Mouse (Mus musculus): ENCODE measurements around the gene Ksr2. TPM values are rescaled to one million over a fixed set of nuclear protein-coding genes. Genes with fewer than 3 reads are reported as not detected.
A peak's percentile ranks its signal among the peaks of the same experiment; 100 is the strongest.
"Not testable (repeated sequence)": the region's sequence is repeated elsewhere in the genome, so short reads cannot be mapped to it uniquely, and the experiment has no call there.

The Ksr2 gene
- polyA plus RNA-seq, 1 experiment from 2014 or later: 0.81 TPM

DNA sequence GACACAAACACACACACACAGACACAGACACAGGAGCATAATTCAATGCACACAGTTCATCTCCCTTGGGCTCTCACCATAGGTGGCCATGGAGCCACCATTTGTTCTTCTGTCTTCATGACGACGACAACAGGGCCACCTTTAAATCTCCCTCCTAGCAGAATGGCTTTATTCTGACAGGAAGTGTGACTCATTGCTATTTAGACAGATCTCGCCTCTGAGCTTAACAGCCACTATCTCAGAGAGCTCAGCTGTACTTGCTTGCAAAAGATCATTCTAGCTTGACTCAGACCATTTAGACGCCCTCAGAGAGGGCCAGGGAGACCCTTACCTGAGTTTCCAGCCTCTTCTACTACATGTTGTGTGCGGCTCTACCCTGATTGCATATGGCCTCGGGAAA, 175.5 kb downstream of the Ksr2 start:
- H3K9me3 ChIP-seq (ENCODE audit: control insufficient read depth, low read length): no peaks in the 10 kb centered on the region
- H3K4me3 ChIP-seq (ENCODE audit: low read depth, low read length): no peak overlapping the region
- H3K4me1 ChIP-seq (ENCODE audit: control insufficient read depth, insufficient read depth, low read length): no peaks in the 10 kb centered on the region
- 75% methylated on average over 6 of the region's 6 CpGs for WGBS
- no peak overlapping the region for H3K9ac ChIP-seq (ENCODE audit: low read depth, low read length)
- no peaks in the 10 kb centered on the region for H3K36me3 ChIP-seq (ENCODE audit: control insufficient read depth, insufficient read depth, low read length)
- no peak for ATAC-seq (ENCODE audit: low read depth)
- no peak overlapping the region for H3K4me2 ChIP-seq (ENCODE audit: low read depth, low read length)
- no peaks in the 10 kb centered on the region for H3K27me3 ChIP-seq (replicated peaks; ENCODE audit: control insufficient read depth, insufficient read depth, low read length)
- no peak overlapping the region for H3K27ac ChIP-seq (replicated peaks; ENCODE audit: low read depth, low read length)
- no peak for DNase-seq (ENCODE audit: low spot score)

DNA sequence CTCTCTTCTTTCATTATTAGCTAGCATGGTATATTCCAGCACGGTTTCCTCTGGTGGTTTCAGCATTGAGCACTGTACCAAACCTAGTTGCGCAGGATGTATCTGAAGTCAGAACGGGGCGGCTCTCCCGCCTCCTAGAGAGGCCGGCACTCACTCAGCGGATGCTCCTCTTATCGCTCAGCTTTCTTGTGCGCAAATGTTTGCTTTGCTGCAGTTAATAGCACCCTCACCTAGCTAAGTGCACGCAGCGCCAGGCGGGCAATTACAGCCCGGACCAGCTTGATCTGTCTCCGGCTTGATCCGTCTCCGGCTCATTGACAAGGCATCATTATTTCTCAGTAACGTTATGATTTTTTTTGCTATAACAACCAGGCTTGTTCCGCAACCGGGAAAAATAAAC, 179.5 kb downstream of the Ksr2 start:
- no peaks in the 10 kb centered on the region for H3K36me3 ChIP-seq (ENCODE audit: control insufficient read depth, insufficient read depth, low read length)
- H3K9me3 ChIP-seq (ENCODE audit: control insufficient read depth, low read length): no peaks in the 10 kb centered on the region
- H3K27ac ChIP-seq (replicated peaks; ENCODE audit: low read depth, low read length): no peak overlapping the region
- H3K4me3 ChIP-seq (ENCODE audit: low read depth, low read length): no peak overlapping the region
- 67% methylated on average over 19 of the region's 19 CpGs for WGBS
- no peak overlapping the region for H3K9ac ChIP-seq (ENCODE audit: low read depth, low read length)
- H3K4me1 ChIP-seq (ENCODE audit: control insufficient read depth, insufficient read depth, low read length): no peaks in the 10 kb centered on the region
- ATAC-seq (ENCODE audit: low read depth) (no peak), DNase-seq (ENCODE audit: low spot score) (no peak)
- no peaks in the 10 kb centered on the region for H3K27me3 ChIP-seq (replicated peaks; ENCODE audit: control insufficient read depth, insufficient read depth, low read length)
- H3K4me2 ChIP-seq (ENCODE audit: low read depth, low read length): no peak overlapping the region

DNA sequence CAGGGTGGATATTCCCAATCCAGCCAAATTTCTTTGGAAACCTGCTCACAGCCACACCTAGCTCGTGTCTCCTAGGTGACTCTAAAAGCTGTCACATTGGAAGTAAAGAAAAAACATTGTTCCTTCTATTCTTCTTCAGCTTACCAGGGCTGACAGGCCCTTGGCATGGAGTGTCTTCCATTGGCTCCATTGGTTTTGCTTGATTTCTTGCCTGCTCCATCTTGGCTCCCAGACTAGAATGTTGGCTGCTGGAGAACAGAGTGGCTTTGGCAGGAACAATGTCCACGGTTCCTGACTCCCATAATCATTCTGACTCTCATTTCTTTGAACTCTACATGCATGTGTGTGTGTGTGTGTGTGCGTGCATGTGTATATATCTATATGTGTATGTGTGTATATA, 183.0 kb downstream of the Ksr2 start:
- no peak overlapping the region for H3K4me2 ChIP-seq (ENCODE audit: low read depth, low read length)
- no peak for ATAC-seq (ENCODE audit: low read depth)
- H3K27me3 ChIP-seq (replicated peaks; ENCODE audit: control insufficient read depth, insufficient read depth, low read length): no peaks in the 10 kb centered on the region
- WGBS: 85% methylated on average over 3 of the region's 3 CpGs
- DNase-seq (ENCODE audit: low spot score): no peak
- no peaks in the 10 kb centered on the region for H3K36me3 ChIP-seq (ENCODE audit: control insufficient read depth, insufficient read depth, low read length)
- H3K27ac ChIP-seq (replicated peaks; ENCODE audit: low read depth, low read length): no peak overlapping the region
- no peak overlapping the region for H3K9ac ChIP-seq (ENCODE audit: low read depth, low read length)
- H3K4me3 ChIP-seq (ENCODE audit: low read depth, low read length): no peak overlapping the region
- H3K4me1 ChIP-seq (ENCODE audit: control insufficient read depth, insufficient read depth, low read length): no peaks in the 10 kb centered on the region
- H3K9me3 ChIP-seq (ENCODE audit: control insufficient read depth, low read length): no peaks in the 10 kb centered on the region

DNA sequence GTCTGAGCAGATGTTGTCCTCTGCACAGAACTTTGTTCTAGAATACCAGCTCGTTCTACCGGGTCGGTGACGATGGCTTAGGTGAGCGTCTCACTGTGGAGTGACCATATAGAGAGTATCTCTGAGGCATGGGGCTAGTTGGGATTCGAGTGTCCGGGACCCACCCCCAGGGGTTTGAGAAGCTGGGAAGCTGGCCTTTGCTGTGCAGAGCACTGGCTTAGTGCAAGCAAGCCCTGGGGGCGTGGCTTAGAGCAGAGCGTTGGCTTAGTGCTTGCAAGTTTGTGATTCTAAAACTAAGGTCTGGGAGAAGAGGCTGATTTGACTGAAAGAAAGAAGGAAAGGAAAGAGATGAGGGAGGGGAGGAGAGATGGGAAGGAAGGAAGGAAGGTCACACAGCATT, 188.2 kb downstream of the Ksr2 start:
- Histone ChIP-seq H3K4me2 (ENCODE audit: low read depth, low read length) (no peak overlapping the region), H3K9ac (ENCODE audit: low read depth, low read length) (no peak overlapping the region), H3K9me3 (ENCODE audit: control insufficient read depth, low read length) (no peaks in the 10 kb centered on the region), H3K27ac (replicated peaks; ENCODE audit: low read depth, low read length) (no peak overlapping the region), H3K4me3 (ENCODE audit: low read depth, low read length) (no peak overlapping the region), H3K4me1 (ENCODE audit: control insufficient read depth, insufficient read depth, low read length) (no peaks in the 10 kb centered on the region; the same call in 1 of the 2 replicates), H3K36me3 (ENCODE audit: control insufficient read depth, insufficient read depth, low read length) (no peaks in the 10 kb centered on the region), H3K27me3 (replicated peaks; ENCODE audit: control insufficient read depth, insufficient read depth, low read length) (no peaks in the 10 kb centered on the region)
- peak; percentile 12 for DNase-seq (ENCODE audit: low spot score)
- ATAC-seq (ENCODE audit: low read depth): no peak
- 59% methylated on average over 9 of the region's 9 CpGs for WGBS

DNA sequence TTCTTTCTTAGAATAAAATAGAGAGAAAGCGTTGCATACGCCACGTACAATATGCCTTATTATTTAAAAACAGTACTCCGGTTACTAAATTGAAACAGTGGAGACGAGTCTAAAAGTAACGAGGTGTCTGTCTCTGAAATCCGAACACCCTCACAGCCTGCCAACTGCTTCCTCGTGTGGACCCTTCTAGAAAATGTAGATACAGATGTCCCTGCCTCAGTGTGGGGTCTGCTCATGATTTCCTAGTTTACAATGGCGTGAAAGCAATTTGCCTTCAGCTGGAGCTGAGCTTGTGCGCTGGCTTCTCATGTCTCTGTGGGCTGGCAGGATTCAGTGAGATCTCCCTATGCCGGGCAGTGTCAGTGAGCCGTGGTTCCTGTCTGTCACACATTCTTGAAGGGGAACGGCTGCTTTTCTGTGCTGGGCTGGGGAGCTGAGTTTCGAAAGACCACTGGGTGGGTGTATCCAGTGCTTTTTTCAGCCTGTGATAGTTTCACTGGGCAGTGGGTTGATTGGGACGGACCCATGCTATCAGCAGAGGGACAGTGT, 194.0 kb downstream of the Ksr2 start:
- Histone ChIP-seq H3K27ac (replicated peaks; ENCODE audit: low read depth, low read length) (no peak overlapping the region), H3K36me3 (ENCODE audit: control insufficient read depth, insufficient read depth, low read length) (no peaks in the 10 kb centered on the region), H3K9ac (ENCODE audit: low read depth, low read length) (no peak overlapping the region), H3K4me3 (ENCODE audit: low read depth, low read length) (no peak overlapping the region), H3K4me1 (ENCODE audit: control insufficient read depth, insufficient read depth, low read length) (peaks cover 4% of the 10 kb centered on the region; the same call in 1 of the 2 replicates), H3K4me2 (ENCODE audit: low read depth, low read length) (peak overlapping the region; percentile 3; the same call in 1 of the 2 replicates), H3K9me3 (ENCODE audit: control insufficient read depth, low read length) (no peaks in the 10 kb centered on the region), H3K27me3 (replicated peaks; ENCODE audit: control insufficient read depth, insufficient read depth, low read length) (no peaks in the 10 kb centered on the region)
- no peak for ATAC-seq (ENCODE audit: low read depth)
- peak; percentile 40 for DNase-seq (ENCODE audit: low spot score)
- 45% methylated on average over 15 of the region's 15 CpGs for WGBS

DNA sequence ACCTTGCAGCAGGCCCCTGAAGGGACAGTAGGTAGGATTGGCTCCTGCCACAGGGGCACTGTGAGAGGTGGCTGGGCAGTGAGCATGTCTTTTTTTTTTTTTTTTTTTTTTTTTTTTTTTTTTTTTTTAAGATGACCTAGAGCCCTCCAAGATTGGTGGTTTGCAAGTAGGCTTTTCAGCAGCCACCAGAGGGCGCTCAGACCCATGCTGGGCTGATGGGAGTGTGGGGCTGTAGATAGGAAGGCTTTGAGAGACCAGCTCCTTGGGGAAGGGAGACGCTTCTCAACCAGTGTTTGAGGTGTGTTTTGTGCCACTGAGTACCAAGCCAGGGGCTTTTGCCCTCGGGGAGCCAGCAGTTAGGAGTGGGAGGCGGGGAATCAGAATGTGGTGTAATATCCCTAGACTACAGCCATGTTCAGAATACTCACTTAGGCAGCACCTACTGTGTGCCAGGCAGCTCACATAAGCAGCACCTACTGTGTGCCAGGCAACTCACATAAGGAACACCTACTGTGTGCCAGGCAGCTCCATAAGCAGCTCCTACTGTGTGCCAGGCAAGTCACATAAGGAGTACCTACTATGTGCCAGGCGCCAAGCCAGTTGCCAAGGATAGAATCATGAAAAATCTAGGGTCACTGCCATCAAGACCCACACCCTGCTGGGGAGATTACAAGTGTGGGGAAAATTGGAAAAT, 200.7 kb downstream of the Ksr2 start:
- H3K36me3 ChIP-seq (ENCODE audit: control insufficient read depth, insufficient read depth, low read length): no peaks in the 10 kb centered on the region
- WGBS: 34% methylated on average over 5 of the region's 5 CpGs
- H3K9me3 ChIP-seq (ENCODE audit: control insufficient read depth, low read length): no peaks in the 10 kb centered on the region
- no peaks in the 10 kb centered on the region for H3K27me3 ChIP-seq (replicated peaks; ENCODE audit: control insufficient read depth, insufficient read depth, low read length)
- DNase-seq (ENCODE audit: low spot score) (peak; percentile 87), ATAC-seq (ENCODE audit: low read depth) (peak; percentile 41; the same call in 1 of the 2 replicates)
- no peaks in the 10 kb centered on the region for H3K4me1 ChIP-seq (ENCODE audit: control insufficient read depth, insufficient read depth, low read length)
- no peak overlapping the region for H3K4me3 ChIP-seq (ENCODE audit: low read depth, low read length)
- no peak overlapping the region for H3K4me2 ChIP-seq (ENCODE audit: low read depth, low read length)
- no peak overlapping the region for H3K9ac ChIP-seq (ENCODE audit: low read depth, low read length)
- no peak overlapping the region for H3K27ac ChIP-seq (replicated peaks; ENCODE audit: low read depth, low read length)

DNA sequence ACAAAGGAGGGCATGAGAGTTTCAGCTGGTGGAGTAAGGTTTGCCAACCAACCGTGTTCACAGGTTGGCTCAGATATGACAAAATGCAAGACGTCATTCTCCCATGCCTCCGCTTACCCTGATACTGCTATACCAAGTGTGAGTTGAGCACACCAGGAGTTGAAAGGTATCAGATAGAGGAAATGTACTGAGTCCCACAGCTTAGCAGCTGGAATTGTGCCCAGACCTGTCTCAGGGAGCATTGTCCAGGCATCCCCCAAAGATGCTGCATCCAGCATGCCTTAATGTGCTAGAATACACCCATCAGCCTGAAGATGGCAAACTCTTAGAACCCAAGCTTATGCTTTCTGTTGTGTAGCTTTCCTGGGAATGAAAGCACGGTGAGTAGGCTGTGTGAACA, 206.5 kb downstream of the Ksr2 start:
- H3K9ac ChIP-seq (ENCODE audit: low read depth, low read length): no peak overlapping the region
- ATAC-seq (ENCODE audit: low read depth): no peak
- WGBS: 73% methylated on average over 4 of the region's 4 CpGs

DNA sequence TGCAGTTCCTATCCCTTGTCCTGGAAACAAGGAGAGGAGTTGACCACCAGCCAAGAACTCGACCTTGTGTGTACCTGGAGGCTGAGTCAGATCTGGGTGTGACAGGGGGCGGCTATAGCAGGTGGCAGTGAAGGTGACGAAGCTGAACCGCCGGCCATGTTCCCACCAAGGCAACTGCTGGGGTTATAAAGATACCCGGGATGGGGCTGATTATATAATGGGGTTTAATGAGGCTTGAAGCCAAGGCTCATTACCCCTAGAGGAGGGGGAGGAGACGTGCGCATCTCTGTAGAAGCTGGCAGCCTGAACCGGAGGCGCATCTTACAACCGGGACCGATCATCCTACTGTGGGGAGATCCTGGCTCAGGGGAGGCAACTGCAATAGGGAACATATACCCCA, 208.4 kb downstream of the Ksr2 start:
- DNase-seq (ENCODE audit: low spot score) (no peak), ATAC-seq (ENCODE audit: low read depth) (no peak; the same call in 1 of the 2 replicates)
- WGBS: 67% methylated on average over 12 of the region's 12 CpGs

More for the DNA sequence above, 206.5 kb downstream of the Ksr2 start:
- Histone ChIP-seq H3K4me1 (ENCODE audit: control insufficient read depth, insufficient read depth, low read length) (no peaks in the 10 kb centered on the region), H3K4me2 (ENCODE audit: low read depth, low read length) (no peak overlapping the region), H3K27ac (replicated peaks; ENCODE audit: low read depth, low read length) (no peak overlapping the region), H3K9me3 (ENCODE audit: control insufficient read depth, low read length) (no peaks in the 10 kb centered on the region), H3K36me3 (ENCODE audit: control insufficient read depth, insufficient read depth, low read length) (no peaks in the 10 kb centered on the region), H3K27me3 (replicated peaks; ENCODE audit: control insufficient read depth, insufficient read depth, low read length) (no peaks in the 10 kb centered on the region), H3K4me3 (ENCODE audit: low read depth, low read length) (no peak overlapping the region)
- DNase-seq (ENCODE audit: low spot score): no peak

DNA sequence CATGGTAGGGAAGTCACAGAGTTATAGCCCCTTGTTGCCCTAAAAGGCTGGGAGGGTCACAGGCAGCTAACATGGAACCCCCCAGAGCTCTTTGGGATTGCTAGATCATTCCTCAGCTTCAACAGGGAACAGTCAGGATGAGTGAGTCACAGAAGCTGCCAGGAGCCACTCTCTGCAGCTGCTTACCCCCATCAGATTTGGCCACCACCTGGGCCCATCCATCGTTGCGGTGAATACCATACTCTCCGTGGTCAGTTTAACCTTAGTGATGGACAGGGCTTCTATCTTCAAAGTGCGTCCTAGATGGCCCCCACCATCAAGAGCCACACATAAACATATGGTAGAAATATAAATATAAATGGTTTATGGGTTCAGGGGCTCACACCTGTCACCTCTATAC, 209.4 kb downstream of the Ksr2 start:
- ATAC-seq (ENCODE audit: low read depth): not testable (repeated sequence)

More for the DNA sequence above, 208.4 kb downstream of the Ksr2 start:
- Histone ChIP-seq H3K4me2 (ENCODE audit: low read depth, low read length) (no peak overlapping the region), H3K27me3 (replicated peaks; ENCODE audit: control insufficient read depth, insufficient read depth, low read length) (no peaks in the 10 kb centered on the region), H3K9ac (ENCODE audit: low read depth, low read length) (no peak overlapping the region), H3K4me3 (ENCODE audit: low read depth, low read length) (no peak overlapping the region), H3K4me1 (ENCODE audit: control insufficient read depth, insufficient read depth, low read length) (no peaks in the 10 kb centered on the region), H3K36me3 (ENCODE audit: control insufficient read depth, insufficient read depth, low read length) (no peaks in the 10 kb centered on the region), H3K9me3 (ENCODE audit: control insufficient read depth, low read length) (no peaks in the 10 kb centered on the region), H3K27ac (replicated peaks; ENCODE audit: low read depth, low read length) (no peak overlapping the region)

More for the DNA sequence above, 209.4 kb downstream of the Ksr2 start:
- not testable (repeated sequence) for H3K4me3 ChIP-seq (ENCODE audit: low read depth, low read length); H3K4me2 ChIP-seq (ENCODE audit: low read depth, low read length); H3K27ac ChIP-seq (replicated peaks; ENCODE audit: low read depth, low read length); H3K36me3 ChIP-seq (ENCODE audit: control insufficient read depth, insufficient read depth, low read length); H3K4me1 ChIP-seq (ENCODE audit: control insufficient read depth, insufficient read depth, low read length); DNase-seq (ENCODE audit: low spot score); H3K27me3 ChIP-seq (replicated peaks; ENCODE audit: control insufficient read depth, insufficient read depth, low read length); H3K9me3 ChIP-seq (ENCODE audit: control insufficient read depth, low read length); H3K9ac ChIP-seq (ENCODE audit: low read depth, low read length)
- WGBS: 92% methylated on average over 4 of the region's 4 CpGs

All from embryonic facial prominence, embryonic 14.5 days (tissue).